Mouse (Mus musculus): ENCODE results near the gene Nsmce3. TPM values are rescaled to one million over a fixed set of nuclear protein-coding genes. Genes with fewer than 3 reads are reported as not detected.

Gene Nsmce3
- polyA plus RNA-seq, 1 experiment: not detected

GRCm38 (mm10) chr7:64896587-64896986 is 23.8 kb upstream of the Nsmce3 start:
- Histone ChIP-seq H3K27ac (ENCODE audit: insufficient read depth, low read depth, low read length) (no peak overlapping the region), H3K4me1 (ENCODE audit: control insufficient read depth, insufficient read depth, low read length) (peaks cover 12% of the 10 kb centered on the region), H3K4me3 (ENCODE audit: insufficient read depth, low read depth, low read length) (no peak overlapping the region)
- WGBS: 78% methylated on average over 6 of the region's 6 CpGs
- no peak for TF ChIP-seq POLR2A (IDR thresholded peaks at IDR 0.05; ENCODE audit: insufficient read depth, low read depth, low read length)
- no peak for TF ChIP-seq CTCF (IDR thresholded peaks at IDR 0.05; ENCODE audit: insufficient read depth, low read depth, low read length)

GRCm38 (mm10) chr7:64895685-64896101 is 22.9 kb upstream of the Nsmce3 start:
- WGBS: 46% methylated on average over 5 of the region's 5 CpGs
- H3K27ac ChIP-seq (ENCODE audit: insufficient read depth, low read depth, low read length): 0 out of 2 replicates have a peak overlapping the region, but pooled peaks have one; percentile 31
- TF ChIP-seq POLR2A (IDR thresholded peaks at IDR 0.05; ENCODE audit: insufficient read depth, low read depth, low read length): no peak
- TF ChIP-seq CTCF (IDR thresholded peaks at IDR 0.05; ENCODE audit: insufficient read depth, low read depth, low read length): no peak
- peaks cover 12% of the 10 kb centered on the region for H3K4me1 ChIP-seq (ENCODE audit: control insufficient read depth, insufficient read depth, low read length)
- H3K4me3 ChIP-seq (ENCODE audit: insufficient read depth, low read depth, low read length): no peak overlapping the region

- WGBS: 76% methylated on average over 3 of the region's 3 CpGs
- peaks cover 7% of the 10 kb centered on the region for H3K4me1 ChIP-seq (ENCODE audit: control insufficient read depth, insufficient read depth, low read length)
Observed at GRCm38 (mm10) chr7:64891139-64891538, 18.3 kb upstream of the Nsmce3 start.

GRCm38 (mm10) chr7:64889919-64890318 is 17.1 kb upstream of the Nsmce3 start:
- H3K4me1 ChIP-seq (ENCODE audit: control insufficient read depth, insufficient read depth, low read length): no peaks in the 10 kb centered on the region; the same call in 1 of the 2 replicates
- H3K27ac ChIP-seq (ENCODE audit: insufficient read depth, low read depth, low read length): no peak overlapping the region
- 60% methylated on average over 9 of the region's 9 CpGs for WGBS
- H3K4me3 ChIP-seq (ENCODE audit: insufficient read depth, low read depth, low read length): no peak overlapping the region
- TF ChIP-seq POLR2A (IDR thresholded peaks at IDR 0.05; ENCODE audit: insufficient read depth, low read depth, low read length) (no peak), CTCF (IDR thresholded peaks at IDR 0.05; ENCODE audit: insufficient read depth, low read depth, low read length) (no peak)

More at GRCm38 (mm10) chr7:64891139-64891538, 18.3 kb upstream of the Nsmce3 start:
- Histone ChIP-seq H3K4me3 (ENCODE audit: insufficient read depth, low read depth, low read length) (no peak overlapping the region), H3K27ac (ENCODE audit: insufficient read depth, low read depth, low read length) (no peak overlapping the region)
- TF ChIP-seq POLR2A (IDR thresholded peaks at IDR 0.05; ENCODE audit: insufficient read depth, low read depth, low read length): no peak
- no peak for TF ChIP-seq CTCF (IDR thresholded peaks at IDR 0.05; ENCODE audit: insufficient read depth, low read depth, low read length)

GRCm38 (mm10) chr7:64884187-64884862 is 11.5 kb upstream of the Nsmce3 start:
- no peak overlapping the region for H3K27ac ChIP-seq (ENCODE audit: insufficient read depth, low read depth, low read length)
- no peak overlapping the region for H3K4me3 ChIP-seq (ENCODE audit: insufficient read depth, low read depth, low read length)
- no peak for TF ChIP-seq POLR2A (IDR thresholded peaks at IDR 0.05; ENCODE audit: insufficient read depth, low read depth, low read length)
- TF ChIP-seq CTCF (IDR thresholded peaks at IDR 0.05; ENCODE audit: insufficient read depth, low read depth, low read length): no peak
- H3K4me1 ChIP-seq (ENCODE audit: control insufficient read depth, insufficient read depth, low read length): no peaks in the 10 kb centered on the region; the same call in 1 of the 2 replicates
- 57% methylated on average over 11 of the region's 11 CpGs for WGBS

GRCm38 (mm10) chr7:64882243-64882642 is 9.4 kb upstream of the Nsmce3 start:
- no peak for TF ChIP-seq POLR2A (IDR thresholded peaks at IDR 0.05; ENCODE audit: insufficient read depth, low read depth, low read length)
- TF ChIP-seq CTCF (IDR thresholded peaks at IDR 0.05; ENCODE audit: insufficient read depth, low read depth, low read length): no peak
- no peak overlapping the region for H3K4me3 ChIP-seq (ENCODE audit: insufficient read depth, low read depth, low read length)
- no peak overlapping the region for H3K27ac ChIP-seq (ENCODE audit: insufficient read depth, low read depth, low read length)
- H3K4me1 ChIP-seq (ENCODE audit: control insufficient read depth, insufficient read depth, low read length): no peaks in the 10 kb centered on the region
- WGBS: 73% methylated on average over 6 of the region's 6 CpGs

GRCm38 (mm10) chr7:64881387-64881786 is 8.6 kb upstream of the Nsmce3 start:
- TF ChIP-seq CTCF (IDR thresholded peaks at IDR 0.05; ENCODE audit: insufficient read depth, low read depth, low read length) (no peak), POLR2A (IDR thresholded peaks at IDR 0.05; ENCODE audit: insufficient read depth, low read depth, low read length) (no peak)

GRCm38 (mm10) chr7:64880415-64880814 is 7.6 kb upstream of the Nsmce3 start:
- Histone ChIP-seq H3K4me1 (ENCODE audit: control insufficient read depth, insufficient read depth, low read length) (no peaks in the 10 kb centered on the region), H3K4me3 (ENCODE audit: insufficient read depth, low read depth, low read length) (no peak overlapping the region), H3K27ac (ENCODE audit: insufficient read depth, low read depth, low read length) (no peak overlapping the region)
- WGBS: 87% methylated on average over 5 of the region's 5 CpGs
- TF ChIP-seq CTCF (IDR thresholded peaks at IDR 0.05; ENCODE audit: insufficient read depth, low read depth, low read length): no peak
- no peak for TF ChIP-seq POLR2A (IDR thresholded peaks at IDR 0.05; ENCODE audit: insufficient read depth, low read depth, low read length)

More at GRCm38 (mm10) chr7:64881387-64881786, 8.6 kb upstream of the Nsmce3 start:
- WGBS: 77% methylated on average over 7 of the region's 7 CpGs
- H3K27ac ChIP-seq (ENCODE audit: insufficient read depth, low read depth, low read length): no peak overlapping the region
- H3K4me3 ChIP-seq (ENCODE audit: insufficient read depth, low read depth, low read length): no peak overlapping the region
- no peaks in the 10 kb centered on the region for H3K4me1 ChIP-seq (ENCODE audit: control insufficient read depth, insufficient read depth, low read length)

- H3K4me1 ChIP-seq (ENCODE audit: control insufficient read depth, insufficient read depth, low read length): peaks cover 6% of the 10 kb centered on the region
- WGBS: 92% methylated on average over 4 of the region's 4 CpGs
- TF ChIP-seq POLR2A (IDR thresholded peaks at IDR 0.05; ENCODE audit: insufficient read depth, low read depth, low read length) (no peak), CTCF (IDR thresholded peaks at IDR 0.05; ENCODE audit: insufficient read depth, low read depth, low read length) (no peak)
- no peak overlapping the region for H3K4me3 ChIP-seq (ENCODE audit: insufficient read depth, low read depth, low read length)
- H3K27ac ChIP-seq (ENCODE audit: insufficient read depth, low read depth, low read length): no peak overlapping the region
Observed at GRCm38 (mm10) chr7:64874941-64875340, 2.1 kb upstream of the Nsmce3 start.
